16 mouse cellular contexts compared by ENCODE assay signal in the genomic region with DNA sequence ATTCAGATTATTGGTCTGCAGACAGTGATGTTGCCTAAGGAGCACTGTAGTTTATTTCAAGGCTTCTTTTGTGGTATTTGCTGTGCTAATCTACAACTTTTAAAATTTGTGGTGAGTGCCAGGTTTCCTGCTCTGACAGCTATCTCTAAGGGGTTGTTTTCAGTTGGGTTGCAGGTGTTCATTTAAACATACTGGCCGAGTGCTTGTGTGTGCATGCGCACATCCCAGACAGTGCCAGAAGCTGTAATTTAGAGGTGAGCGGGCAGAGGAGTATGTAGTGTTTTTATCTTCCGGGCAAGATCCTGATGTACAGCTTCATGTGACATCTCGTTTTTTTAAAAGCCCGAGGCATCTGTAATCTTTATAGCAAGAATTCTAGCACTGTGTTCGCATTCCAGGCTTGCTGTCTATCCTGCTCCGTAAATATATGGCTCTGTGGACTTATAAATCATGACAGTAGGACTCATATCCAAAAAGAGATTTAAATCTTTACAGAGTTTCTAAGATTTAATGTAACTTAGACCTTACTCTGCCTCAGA.
A peak's percentile ranks its signal among the peaks of the same experiment; 100 is the strongest.
DNase-seq lines count a peak whose midpoint lies in the region; ATAC-seq and TF ChIP-seq lines count a peak whose summit lies in the region.
"Had no signal": no experiment of that assay in that cellular context is flagged by ENCODE, and none has a peak within 500 bp of the region (broad histone marks: within the 10 kb centered on the region; RNA-seq: fewer than 3 reads in every experiment).

No protein-coding gene starts in this region.

- H3K27me3 ChIP-seq in cerebellum, adult 2 months (ENCODE audit: control insufficient read depth, insufficient read depth, low read length) = no peaks in the 10 kb centered on the region
- no peaks in the 10 kb centered on the region for H3K27me3 ChIP-seq in hindbrain, embryonic 15.5 days
- H3K27me3 ChIP-seq in hindbrain, embryonic 11.5 days (ENCODE audit: control insufficient read depth, insufficient read depth, low read length) = no peaks in the 10 kb centered on the region
- H3K27me3 ChIP-seq: liver, embryonic 15.5 days; midbrain, embryonic 13.5 days had no signal

- no peak for ATAC-seq in hindbrain, embryonic 15.5 days (ENCODE audit: low FRiP score, low read depth)
- no peak for ATAC-seq in hindbrain, embryonic 11.5 days (ENCODE audit: low FRiP score)
- peak; percentile 39; the same call in 1 of the 2 replicates for ATAC-seq in common myeloid progenitor, adult 5-6 weeks (replicated peaks; ENCODE audit: low read depth, poor library complexity, severe bottlenecking)
- ATAC-seq: activated CD4-positive, CD25-positive, alpha-beta regulatory T cell, adult 4 months; midbrain, embryonic 13.5 days had no signal

- no peak for TF ChIP-seq POLR2A in cerebellum, adult 2 months (IDR thresholded peaks at IDR 0.05; ENCODE audit: borderline replicate concordance, insufficient read depth, low read length)

- H3K27ac ChIP-seq in cerebellum, adult 2 months (ENCODE audit: insufficient read depth, low read length) = peak overlapping the region; percentile 41; the same call in 1 of the 2 replicates
- peak overlapping the region; percentile 23; the same call in 1 of the 2 replicates for H3K27ac ChIP-seq in hindbrain, embryonic 15.5 days (replicated peaks)
- H3K27ac ChIP-seq in hindbrain, embryonic 11.5 days (ENCODE audit: low read depth, low read length) = no peak overlapping the region
- H3K27ac ChIP-seq: liver, embryonic 15.5 days had no signal

- DNase-seq in cerebellum, adult 2 months = no peak
- DNase-seq in cerebellum, adult 11-12 months = no peak
- no peak for DNase-seq in hindbrain, embryonic 11.5 days (ENCODE audit: low spot score)
- peak; percentile 53 to 76 for DNase-seq in thymus, adult 18-20 months
- DNase-seq in spleen, adult 18-20 months = no peak
- no peak for DNase-seq in kidney, adult 11 months
- DNase-seq: adrenal gland, postnatal 36 days; gastrocnemius, postnatal 10 days; kidney, adult 2 months; kidney, postnatal 4 days; lung, postnatal 4 days had no signal

- no peak for TF ChIP-seq CTCF in cerebellum, adult 2 months (IDR thresholded peaks at IDR 0.05; ENCODE audit: borderline replicate concordance, insufficient read depth, low read depth, low read length)

- peaks cover 31% of the 10 kb centered on the region for H3K4me1 ChIP-seq in cerebellum, adult 2 months (ENCODE audit: control insufficient read depth, insufficient read depth, low read length)
- peaks cover 19% of the 10 kb centered on the region for H3K4me1 ChIP-seq in hindbrain, embryonic 15.5 days (replicated peaks)
- H3K4me1 ChIP-seq in hindbrain, embryonic 11.5 days (replicated peaks; ENCODE audit: control insufficient read depth, insufficient read depth, low read length) = no peaks in the 10 kb centered on the region

- 61% methylated on average over 8 of the region's 8 CpGs for WGBS in cerebellum, adult 2 months
- 65% methylated on average over 8 of the region's 8 CpGs for whole genome bisulfite sequencing in hindbrain, embryonic 15.5 days
- WGBS in hindbrain, embryonic 11.5 days = 85% methylated on average over 8 of the region's 8 CpGs

- H3K4me3 ChIP-seq in cerebellum, adult 2 months (replicated peaks; ENCODE audit: insufficient read depth, low read depth, low read length) = no peak overlapping the region
- no peak overlapping the region for H3K4me3 ChIP-seq in hindbrain, embryonic 15.5 days
- no peak overlapping the region for H3K4me3 ChIP-seq in hindbrain, embryonic 11.5 days (ENCODE audit: low read depth, low read length)
- H3K4me3 ChIP-seq: liver, embryonic 15.5 days; midbrain, embryonic 13.5 days had no signal

- H3K36me3 ChIP-seq in hindbrain, embryonic 15.5 days = no peaks in the 10 kb centered on the region
- no peaks in the 10 kb centered on the region for H3K36me3 ChIP-seq in hindbrain, embryonic 11.5 days (ENCODE audit: control insufficient read depth, insufficient read depth, low read length)
- H3K36me3 ChIP-seq: liver, embryonic 15.5 days; midbrain, embryonic 13.5 days had no signal

- H3K9ac ChIP-seq in hindbrain, embryonic 15.5 days = no peak overlapping the region
- H3K9ac ChIP-seq in hindbrain, embryonic 11.5 days (ENCODE audit: low read depth, low read length) = no peak overlapping the region
- H3K9ac ChIP-seq: liver, embryonic 15.5 days; midbrain, embryonic 13.5 days had no signal

- no peak overlapping the region for H3K4me2 ChIP-seq in hindbrain, embryonic 15.5 days
- H3K4me2 ChIP-seq in hindbrain, embryonic 11.5 days (replicated peaks; ENCODE audit: low read depth, low read length) = no peak overlapping the region
- H3K4me2 ChIP-seq: liver, embryonic 15.5 days; midbrain, embryonic 13.5 days had no signal

- no peaks in the 10 kb centered on the region for H3K9me3 ChIP-seq in hindbrain, embryonic 15.5 days
- no peaks in the 10 kb centered on the region for H3K9me3 ChIP-seq in hindbrain, embryonic 11.5 days (ENCODE audit: control insufficient read depth, low read length)
- H3K9me3 ChIP-seq: liver, embryonic 15.5 days; midbrain, embryonic 13.5 days had no signal

Comparison
In these comparisons a context has a peak if more than half of its experiments do, and no peak if none do; other contexts are left out.
1. DNase-seq: peak in thymus, adult 18-20 months (2 of 2); none in cerebellum, adult 2 months (0 of 2), cerebellum, adult 11-12 months (single experiment), hindbrain, embryonic 11.5 days (single experiment), spleen, adult 18-20 months (0 of 2) and kidney, adult 11 months (single experiment).